Mouse (Mus musculus) regulatory T cell (primary cell): ENCODE results near the gene Acsm1.

ENCODE experiments used
- in situ Hi-C: fragments of 300-600 bp; cut with MboI, MseI; formaldehyde crosslinking; loops from one replicate; pipeline ENCODE4 v1.15.1; 2025; ENCODE audit warnings: high pct_unique_total_duplicates

The Acsm1 gene

DNA sequence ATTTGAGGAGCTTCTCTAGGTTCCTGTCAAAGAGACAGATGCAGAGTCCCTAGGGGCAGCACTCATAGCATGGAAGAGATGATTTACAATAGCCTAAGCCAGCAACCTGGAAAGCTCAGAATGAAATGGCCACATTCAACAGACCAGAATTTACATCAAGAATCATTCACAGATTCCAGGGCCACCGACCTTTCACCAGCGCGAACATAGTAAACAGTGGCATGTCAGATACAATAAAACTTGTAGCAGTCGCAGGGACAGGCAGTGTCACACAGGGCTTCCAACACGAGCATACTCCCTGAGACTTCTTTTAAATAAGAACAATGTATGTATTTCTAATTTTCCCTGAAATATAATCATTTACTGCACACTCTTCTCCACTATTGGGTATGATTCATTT is 63.6 kb downstream of the Acsm1 start:
- in situ Hi-C loops, result no loop called here

DNA sequence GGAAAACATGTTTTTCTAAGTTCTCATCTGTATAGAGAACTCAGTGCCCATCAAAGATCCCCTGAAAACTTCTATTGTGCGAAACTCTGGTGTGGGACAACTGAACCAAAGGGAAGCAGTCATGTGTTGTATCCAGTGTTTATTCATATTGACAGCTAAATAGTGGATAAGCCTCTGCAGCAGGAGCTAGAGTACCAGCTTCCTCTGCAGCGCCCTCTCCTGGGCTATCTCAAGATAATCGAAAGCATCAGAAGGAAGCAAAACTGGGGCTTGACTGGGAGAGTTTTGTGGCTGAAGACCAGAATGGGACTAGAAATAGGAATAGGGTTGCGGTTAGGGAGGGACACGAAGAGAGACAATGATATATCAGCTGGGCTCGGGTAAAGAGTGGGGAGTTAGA is 64.1 kb downstream of the Acsm1 start:
- in situ Hi-C loops, result no loop called here

DNA sequence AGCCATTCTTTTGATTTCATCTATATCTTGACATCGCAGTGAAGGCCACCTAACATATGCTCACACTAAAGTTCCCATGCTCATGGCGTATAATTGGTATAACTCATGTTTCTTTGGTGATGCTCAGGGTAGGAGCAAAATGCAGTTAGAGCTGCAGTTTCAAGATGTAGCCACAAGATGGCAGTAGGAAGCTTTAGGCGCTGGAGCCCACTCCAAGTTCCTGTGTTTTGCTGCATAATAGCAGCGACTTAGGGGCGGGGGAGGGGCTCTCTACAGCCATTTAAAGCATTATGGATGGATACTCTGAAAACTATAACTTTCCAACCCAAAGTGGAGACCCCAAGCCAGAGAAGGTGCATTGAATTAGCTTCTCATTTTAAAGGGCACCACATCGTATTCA is 66.6 kb downstream of the Acsm1 start:
- in situ Hi-C loops, result no loop called here

DNA sequence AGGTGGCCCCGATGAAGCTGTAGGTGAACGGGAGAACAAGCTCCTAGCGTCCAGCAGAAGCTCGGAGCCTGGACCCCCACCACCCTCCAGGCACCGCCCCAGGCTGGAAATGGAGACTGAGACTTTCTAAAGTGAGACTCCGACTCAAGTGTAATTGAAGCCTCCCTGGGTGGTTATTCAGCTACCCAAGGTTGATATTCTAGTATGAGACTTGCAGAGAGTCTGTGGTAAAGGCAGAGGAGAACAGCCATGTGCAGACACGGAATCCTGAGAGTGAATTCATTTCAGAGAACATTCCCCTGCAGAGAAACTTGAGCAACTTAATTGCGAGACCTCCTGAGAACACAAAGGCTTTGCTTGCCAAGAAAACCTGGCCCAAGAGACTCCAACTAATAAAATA is 73.3 kb downstream of the Acsm1 start:
- in situ Hi-C loops, result no loop called here

DNA sequence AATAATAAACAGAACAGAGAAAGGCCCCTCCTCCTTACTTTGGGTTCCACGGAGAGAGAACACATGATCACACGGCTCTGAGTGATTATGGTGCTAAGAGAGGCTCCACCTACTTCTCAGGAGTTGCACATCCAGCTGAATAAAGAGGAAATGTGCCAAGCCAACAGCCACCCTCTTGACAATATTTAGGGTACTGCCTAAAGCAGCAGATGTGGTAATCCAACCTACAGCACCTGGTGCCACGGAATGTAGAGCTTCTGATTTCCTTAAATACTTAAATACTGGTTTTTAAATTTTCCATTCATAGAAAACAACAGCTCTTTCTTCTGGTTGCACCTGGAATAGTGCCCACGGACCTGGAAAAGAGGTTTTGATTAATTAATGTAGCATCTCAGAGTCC is 75.9 kb downstream of the Acsm1 start:
- in situ Hi-C loops, result no loop called here

DNA sequence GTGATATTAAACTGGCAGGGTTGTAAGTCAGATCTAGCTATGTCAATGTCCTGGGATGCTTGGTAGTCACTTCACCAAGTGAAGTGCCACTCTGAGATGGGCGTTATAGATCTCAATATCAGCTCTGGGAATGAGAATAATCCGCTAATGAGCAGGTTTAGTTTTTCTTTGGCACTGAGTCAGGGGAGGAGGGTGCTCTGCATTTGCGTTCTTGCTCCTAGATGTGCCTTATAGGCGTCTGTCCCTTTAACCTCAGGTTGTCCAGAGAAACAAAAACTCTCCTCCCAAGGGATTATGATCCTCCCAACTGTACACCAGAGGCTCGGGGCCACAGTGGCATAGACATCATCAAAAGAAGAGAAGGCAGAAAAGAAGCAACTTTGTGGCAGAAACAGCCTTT is 82.9 kb downstream of the Acsm1 start, which contains the start of gene Acsm4:
Gene Acsm4 (plus strand): TSS at position 301 of the 400 bp plus-strand sequence.
- in situ Hi-C loops, result no loop called here

DNA sequence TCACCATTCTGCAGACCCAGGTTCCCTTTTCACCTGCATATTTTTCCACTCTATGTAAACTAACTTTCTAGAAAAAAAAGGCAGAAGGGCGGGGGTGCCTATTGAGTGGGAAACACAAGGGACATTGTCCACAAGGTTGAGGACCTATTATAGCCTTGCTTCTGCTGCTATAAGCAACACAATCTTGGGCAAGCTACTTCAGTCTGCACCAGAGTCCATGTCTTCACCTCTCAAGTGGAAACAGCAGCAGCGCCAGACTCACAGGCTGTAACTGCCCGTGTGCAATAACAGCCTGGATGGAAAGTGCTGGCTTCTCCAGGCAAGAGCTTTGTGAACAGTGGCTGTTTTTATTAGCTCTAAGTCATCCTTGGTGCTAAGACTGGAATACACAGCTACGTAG is 85.5 kb downstream of the Acsm1 start:
- in situ Hi-C loops, result no loop called here

DNA sequence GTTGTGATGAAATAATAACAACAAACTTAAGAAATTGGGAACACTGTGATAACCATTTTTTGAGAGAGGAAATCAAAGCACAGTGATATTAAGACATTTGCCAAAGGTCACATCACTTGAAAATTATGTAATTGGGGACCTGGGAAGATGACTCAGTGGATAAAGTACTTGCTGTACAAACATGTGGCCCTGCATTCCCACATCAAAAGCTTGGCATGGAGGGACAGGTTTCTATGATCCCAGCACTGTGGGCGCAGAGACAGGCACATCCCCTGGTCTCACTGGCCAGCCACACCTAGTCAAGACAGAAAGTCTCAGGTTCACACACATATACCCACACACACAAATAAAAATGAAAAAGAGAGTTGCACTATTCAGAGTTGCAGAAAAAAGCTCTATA is 88.1 kb downstream of the Acsm1 start:
- in situ Hi-C loops, result no loop called here
